Mouse (Mus musculus): ENCODE data around the gene Snorc.

DNA sequence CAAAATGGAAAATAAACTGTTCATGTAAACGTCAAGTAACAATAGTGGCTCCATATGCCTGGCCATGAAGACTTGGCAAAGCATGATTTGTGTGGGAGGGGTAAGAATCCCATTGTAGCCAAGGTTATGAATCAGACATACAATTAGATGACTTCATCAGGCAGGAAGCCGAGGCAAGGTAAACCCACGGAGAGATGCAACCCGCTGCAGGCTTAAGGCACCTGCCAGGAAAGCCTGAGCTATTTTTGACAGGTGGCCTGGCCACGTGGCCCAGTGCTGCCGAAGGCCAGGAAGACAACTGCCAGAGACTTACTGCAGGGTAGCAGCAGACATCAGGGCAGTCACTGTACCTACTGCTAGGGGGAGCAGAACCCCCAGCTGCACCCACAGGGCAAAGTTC, 16.3 kb downstream of the Snorc start:
- TF ChIP-seq CTCF (IDR thresholded peaks at IDR 0.05; ENCODE audit: insufficient read depth, low read length) = no peak
- no peak for TF ChIP-seq POLR2A (IDR thresholded peaks at IDR 0.05; ENCODE audit: borderline replicate concordance, extremely low read depth, low read depth, low read length)

All from lung, adult 2 months (tissue).